Mouse (Mus musculus) G1E (cell line): ENCODE measurements around the gene Izumo1r.

ENCODE experiments used
- CTCF ChIP-seq: IDR thresholded peaks from 2 replicates; pipeline ENCODE4 v1.5.1; 2012; ENCODE audit warnings: low read depth, low read length, inconsistent platforms, mixed read lengths
- TAL1 ChIP-seq: conservative IDR thresholded peaks from 2 replicates; pipeline ENCODE4 v1.6.1; 2012; ENCODE audit warnings: low read depth, low read length, inconsistent platforms, mixed read lengths

DNA sequence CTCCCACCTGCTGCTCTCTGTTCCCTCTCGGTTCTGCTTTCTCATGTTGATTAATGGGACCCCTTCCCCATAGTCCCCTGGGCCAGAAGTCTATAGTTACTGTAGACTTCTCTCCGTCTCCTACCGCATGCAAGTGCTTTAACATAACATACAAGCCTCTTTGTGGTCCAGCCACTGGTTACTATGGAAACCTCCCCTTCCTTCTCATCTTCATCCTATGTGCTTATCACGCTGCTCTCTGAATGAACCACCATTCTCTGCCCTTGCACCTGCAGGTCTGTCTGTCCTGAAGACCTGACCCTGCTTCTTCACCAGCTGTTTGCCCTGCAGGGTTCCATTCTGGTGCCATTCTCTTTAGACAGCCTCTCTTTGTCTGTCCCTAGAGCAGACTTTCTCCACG lies 6.2 kb upstream of the Izumo1r start:
- no peak for TF ChIP-seq CTCF
- no peak for TF ChIP-seq TAL1
